Mouse (Mus musculus): Measurements from ENCODE around the gene Pik3c2a. TPM values are rescaled to one million over a fixed set of nuclear protein-coding genes. Genes with fewer than 3 reads are reported as not detected.

The Pik3c2a gene
- total RNA-seq (2021): 10 to 100 TPM; 25.2 to 26.0 TPM

DNA sequence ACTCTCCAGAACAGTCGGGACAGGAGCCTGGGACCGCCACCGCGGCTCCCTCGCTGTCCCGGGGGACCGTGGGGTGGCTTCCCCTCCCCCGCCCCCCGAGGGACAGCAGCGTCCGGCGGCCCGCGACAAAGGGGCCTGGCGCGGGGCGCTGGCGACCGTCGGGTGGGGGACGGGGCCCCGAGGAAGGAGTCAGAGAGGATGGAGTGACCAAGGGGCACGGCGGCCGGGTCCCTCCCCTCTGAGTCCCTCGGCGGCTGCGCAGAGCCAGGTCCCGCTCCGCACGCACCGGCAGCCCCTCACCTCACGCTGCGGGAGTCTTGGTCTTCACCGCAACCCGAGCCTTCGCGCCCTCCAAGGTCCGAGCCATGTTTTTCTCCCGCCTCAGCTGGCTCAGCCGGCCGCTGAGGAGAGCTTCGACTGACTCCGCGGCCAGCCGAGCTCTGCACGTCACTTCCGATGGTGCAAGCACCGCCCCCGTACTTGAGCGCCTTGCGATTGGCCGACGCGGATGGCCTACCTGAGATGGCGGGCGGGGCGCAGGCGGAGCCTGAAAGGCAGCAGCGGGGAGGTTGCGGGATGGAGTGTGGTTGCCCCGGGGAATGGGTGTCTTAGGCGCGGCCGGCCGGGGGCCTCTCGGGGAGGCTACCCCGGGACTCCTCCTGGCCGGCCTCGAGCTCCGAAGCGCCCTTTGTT, at the start of gene Pik3c2a:
Gene Pik3c2a (minus strand): TSS at position 446 of the 693 bp plus-strand sequence.
- DNase-seq: peak; percentile 95

DNA sequence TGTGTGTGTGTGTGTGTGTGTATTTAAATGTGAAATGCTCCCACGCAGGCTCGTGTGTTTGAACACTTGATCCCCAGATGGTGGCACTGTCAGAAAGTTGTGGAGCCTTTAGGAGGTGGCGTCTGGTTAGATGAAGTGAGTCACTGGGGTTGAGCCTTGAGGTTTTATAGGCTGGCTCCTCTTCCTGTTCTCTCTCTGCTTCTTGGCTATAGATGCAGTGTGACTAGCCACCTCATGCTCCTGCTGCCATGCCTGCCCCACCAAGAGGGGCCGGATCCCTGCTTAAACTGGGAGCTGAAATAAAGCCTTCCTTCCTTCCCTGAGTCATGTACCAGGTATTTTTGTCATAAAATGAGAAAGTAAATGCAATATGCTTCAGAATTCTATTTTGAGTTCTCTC, 47.9 kb upstream of the Pik3c2a start:
- no peak for DNase-seq

GRCm38 (mm10) chr7:116485062-116485601, 41.9 kb upstream of the Pik3c2a start:
- no peak for DNase-seq

GRCm38 (mm10) chr7:116484213-116484612, 41.0 kb upstream of the Pik3c2a start:
- no peak for DNase-seq

GRCm38 (mm10) chr7:116483782-116484181, 40.5 kb upstream of the Pik3c2a start:
- DNase-seq: no peak

GRCm38 (mm10) chr7:116483106-116483505, 39.9 kb upstream of the Pik3c2a start:
- no peak for DNase-seq

GRCm38 (mm10) chr7:116476264-116476663, 33.0 kb upstream of the Pik3c2a start:
- DNase-seq: no peak

DNA sequence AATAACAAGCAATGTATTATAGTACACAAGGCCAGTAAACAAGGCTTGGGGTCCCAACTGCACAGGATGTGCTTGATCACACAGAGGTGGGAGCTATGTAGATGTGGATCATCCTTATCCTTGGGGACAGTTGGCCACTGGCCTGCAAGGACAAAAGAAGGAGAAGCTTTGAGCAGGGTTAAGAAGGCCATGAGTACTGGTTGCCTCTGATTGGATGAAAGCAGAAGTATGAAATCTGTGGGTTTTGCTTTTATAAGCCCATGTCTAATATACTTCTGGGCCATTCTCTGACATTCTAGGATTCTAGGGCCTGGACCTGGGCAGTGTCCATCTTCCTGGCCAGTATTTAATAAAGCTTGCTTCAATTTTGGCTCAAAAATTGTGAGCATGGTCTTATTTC, 32.6 kb upstream of the Pik3c2a start:
- DNase-seq: no peak

GRCm38 (mm10) chr7:116462114-116462513, 18.9 kb upstream of the Pik3c2a start:
- DNase-seq: no peak

- DNase-seq: peak; percentile 19
Observed at GRCm38 (mm10) chr7:116458985-116459441, 15.8 kb upstream of the Pik3c2a start.

DNA sequence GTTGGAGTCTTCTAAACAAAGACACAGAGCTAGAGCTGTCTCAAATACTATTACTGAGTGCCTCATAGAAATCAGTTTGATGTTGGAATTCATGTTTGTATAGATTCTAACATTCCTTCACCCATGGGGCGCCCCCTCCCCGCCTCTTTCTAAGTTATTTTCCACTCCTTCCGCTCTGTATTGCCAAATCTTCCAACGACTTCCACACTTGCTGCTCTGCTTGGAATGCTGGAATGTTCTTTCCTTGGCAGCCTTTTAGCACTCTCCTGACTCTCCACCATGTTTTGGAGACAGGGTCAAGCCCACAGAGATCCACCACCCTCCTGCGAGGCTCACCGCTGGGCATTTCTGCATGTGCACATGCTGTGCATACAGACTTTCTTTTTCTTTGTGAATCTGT, 14.1 kb upstream of the Pik3c2a start:
- DNase-seq: peak; percentile 10

DNA sequence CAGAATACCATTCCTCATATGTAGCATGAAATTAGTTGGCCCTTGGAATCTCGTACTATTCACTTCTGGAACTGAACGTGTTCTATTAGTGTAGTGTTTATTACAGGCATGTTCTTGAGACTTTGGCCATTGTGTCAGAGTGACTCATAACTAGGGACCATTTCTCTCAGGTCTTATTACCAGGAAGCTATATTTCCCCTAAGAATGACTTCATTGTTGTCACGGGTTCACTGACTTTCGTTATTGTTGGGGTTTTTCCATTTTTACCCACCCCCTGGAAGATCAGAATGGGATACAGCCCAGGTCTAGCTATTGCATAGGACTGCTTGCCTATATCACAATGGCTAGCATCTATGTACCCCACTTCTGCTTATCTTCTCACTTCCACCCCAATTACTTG, 13.7 kb upstream of the Pik3c2a start:
- DNase-seq: no peak

DNA sequence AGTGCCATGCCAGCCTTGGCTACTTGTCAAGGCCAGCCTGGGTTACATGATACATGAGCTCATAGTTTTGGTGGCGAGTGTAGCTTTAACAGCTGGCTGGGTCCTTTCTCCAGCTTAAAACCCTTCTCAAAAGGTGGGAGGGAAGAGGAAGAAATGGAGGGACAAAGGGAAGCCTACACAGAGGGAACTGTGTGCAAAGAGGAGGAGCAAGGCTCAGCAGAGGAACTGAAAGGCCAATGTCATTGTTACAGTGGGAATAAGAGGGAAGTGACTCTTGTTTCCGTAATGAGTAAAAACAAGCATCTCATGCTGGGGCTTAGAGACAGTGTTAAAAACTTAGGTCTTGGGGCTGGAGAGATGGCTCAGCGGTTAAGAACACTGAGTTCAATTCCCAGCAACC, 3.4 kb upstream of the Pik3c2a start:
- DNase-seq: no peak

GRCm38 (mm10) chr7:116444326-116444809, 1.1 kb upstream of the Pik3c2a start:
- DNase-seq: peak; percentile 19

GRCm38 (mm10) chr7:116443697-116444325, 562 bp upstream of the Pik3c2a start:
- no peak for DNase-seq

GRCm38 (mm10) chr7:116442226-116442625, 1.0 kb downstream of the Pik3c2a start:
- DNase-seq: no peak

DNA sequence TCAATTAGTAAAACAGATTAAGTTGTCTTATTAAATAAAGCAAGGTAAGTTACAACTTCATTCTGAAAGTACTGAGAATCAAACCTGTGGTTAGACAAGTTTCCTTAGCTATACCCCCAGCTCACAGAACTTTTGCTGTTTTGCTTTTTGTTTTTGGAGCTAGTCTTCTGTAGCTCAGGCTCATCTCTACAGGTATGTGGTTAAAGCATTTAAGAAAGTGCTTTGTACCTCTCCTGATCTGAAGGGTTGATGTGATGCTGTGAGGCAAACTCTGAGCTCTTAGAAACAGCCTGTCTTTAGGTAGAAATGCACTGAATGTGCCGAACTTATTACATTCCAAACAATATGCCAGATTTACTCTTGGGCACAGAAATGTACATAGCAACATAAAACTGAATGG, 1.9 kb downstream of the Pik3c2a start:
- no peak for DNase-seq

DNA sequence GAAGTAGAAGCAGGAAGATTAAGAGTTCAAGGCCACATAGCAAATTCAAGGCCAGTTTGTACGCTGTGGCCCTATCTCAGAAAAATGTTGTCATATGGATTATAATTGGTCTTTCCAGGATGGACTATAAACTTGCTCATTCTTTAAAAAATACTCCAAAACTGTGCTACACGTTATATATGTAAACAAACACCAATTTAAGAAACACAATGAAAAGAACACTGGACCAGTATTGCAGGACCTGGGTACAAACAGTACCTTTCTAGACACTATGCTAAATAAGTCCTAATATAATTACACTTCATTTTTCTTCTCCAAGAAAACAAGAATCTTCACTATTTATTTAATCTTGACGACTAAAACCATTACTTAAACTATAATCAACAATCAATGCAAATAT, 11.6 kb downstream of the Pik3c2a start:
- DNase-seq: no peak

- no peak for DNase-seq
Observed at GRCm38 (mm10) chr7:116430926-116431325, 12.3 kb downstream of the Pik3c2a start.

GRCm38 (mm10) chr7:116427206-116427605, 16.0 kb downstream of the Pik3c2a start:
- DNase-seq: no peak

- DNase-seq: no peak
Observed at GRCm38 (mm10) chr7:116425771-116426170, 17.5 kb downstream of the Pik3c2a start.

DNA sequence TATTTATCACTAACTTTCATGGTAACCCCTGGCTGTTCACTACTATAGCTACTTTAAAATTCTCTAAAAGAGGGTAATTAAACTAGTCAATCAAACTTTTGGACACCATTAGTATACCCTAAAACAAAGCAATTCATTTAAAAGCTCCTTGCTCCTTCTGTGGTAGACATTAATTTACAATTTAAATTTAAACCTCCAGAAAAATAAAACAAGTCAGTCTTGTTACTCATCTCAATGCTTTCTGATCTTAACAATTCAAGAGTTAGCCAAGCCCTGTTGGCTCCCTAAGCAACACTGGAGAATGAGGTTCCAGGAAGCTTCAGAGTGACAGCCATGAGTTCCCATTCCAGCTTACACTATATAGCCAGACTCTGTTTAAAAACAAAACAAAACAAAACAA, 22.2 kb downstream of the Pik3c2a start:
- DNase-seq: no peak

DNA sequence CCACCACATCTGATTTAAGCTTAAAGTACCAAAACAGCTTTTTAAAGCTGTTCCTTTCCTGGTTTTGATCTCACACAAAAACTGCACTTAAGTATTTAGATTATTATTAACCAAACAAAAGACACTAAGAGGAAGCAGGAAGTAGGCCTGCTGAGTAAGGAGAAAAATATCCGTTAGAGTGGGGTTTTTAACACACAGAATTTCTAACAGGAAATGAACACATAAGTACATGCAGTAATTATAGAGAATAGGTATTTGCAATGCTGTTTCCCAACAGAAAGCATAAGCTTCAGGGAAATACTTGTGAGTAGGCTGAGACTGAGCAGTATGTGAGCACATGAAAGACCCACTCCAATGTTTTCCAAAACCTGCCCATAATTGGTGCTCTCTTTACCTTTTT, 33.8 kb downstream of the Pik3c2a start:
- no peak for DNase-seq

GRCm38 (mm10) chr7:116392329-116392728, 50.9 kb downstream of the Pik3c2a start:
- no peak for DNase-seq
